Mouse (Mus musculus): Measurements from ENCODE around the gene Lsamp. TPM values are rescaled to one million over a fixed set of nuclear protein-coding genes. Genes with fewer than 3 reads are reported as not detected.

Lsamp gene
- total and polyA plus RNA-seq, 3 experiments: 0.97 to 2.3 (median 1.1) TPM

DNA sequence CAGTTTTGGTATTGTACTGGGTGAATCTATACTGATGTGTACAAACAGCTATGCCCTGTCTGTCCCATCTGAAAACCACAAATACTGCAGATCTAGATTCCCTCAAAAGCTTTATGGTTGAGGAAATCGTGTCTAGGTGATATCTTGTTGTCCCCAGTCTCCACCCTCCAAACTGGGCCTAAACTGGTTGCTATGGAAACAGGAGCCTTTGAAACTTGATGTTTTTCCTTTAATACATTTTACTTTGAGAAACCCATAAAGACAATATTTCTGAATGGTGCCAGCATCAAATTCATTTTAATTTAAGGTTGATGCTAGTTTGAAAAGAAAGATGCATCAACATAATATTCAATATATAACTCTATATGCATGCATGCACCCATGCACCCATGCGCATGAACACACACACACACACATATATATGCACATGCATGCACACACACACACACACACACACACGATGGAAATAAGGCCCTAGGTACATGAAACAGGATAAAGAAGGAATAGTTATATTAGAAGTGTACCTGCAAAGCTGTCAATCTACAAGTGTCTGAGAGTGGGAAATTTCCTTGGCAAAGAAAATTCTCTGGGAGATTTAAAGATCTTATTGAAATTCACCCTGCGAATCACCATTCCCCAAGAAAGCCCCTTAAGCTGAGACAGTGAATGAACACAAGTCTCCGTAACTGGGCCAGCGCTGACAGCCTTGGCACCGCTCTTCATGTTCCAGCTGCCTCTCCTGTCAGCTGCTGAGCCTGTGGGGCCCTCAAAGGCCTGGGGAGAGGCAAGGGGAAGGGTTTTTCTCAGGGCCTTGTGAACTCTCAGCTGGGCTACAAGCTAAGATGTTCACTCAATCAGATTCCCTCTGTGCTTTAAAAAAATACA is 525.2 kb downstream of the Lsamp start:
- TF ChIP-seq CTCF (IDR thresholded peaks at IDR 0.05) (no peak), EP300 (IDR thresholded peaks at IDR 0.05; ENCODE audit: insufficient read depth, low read depth, low read length) (no peak), POLR2A (IDR thresholded peaks at IDR 0.05; ENCODE audit: insufficient read depth, low read depth, low read length) (no peak)
- Histone ChIP-seq H3K27me3 (ENCODE audit: control insufficient read depth, insufficient read depth, low read length) (no peaks in the 10 kb centered on the region), H3K4me1 (ENCODE audit: control insufficient read depth, insufficient read depth, low read length) (no peaks in the 10 kb centered on the region), H3K27ac (no peak overlapping the region), H3K9ac (ENCODE audit: low read depth, low read length) (no peak overlapping the region), H3K36me3 (ENCODE audit: control insufficient read depth, insufficient read depth, low read length) (no peaks in the 10 kb centered on the region), H3K79me2 (replicated peaks; ENCODE audit: control insufficient read depth, insufficient read depth, low read length) (no peaks in the 10 kb centered on the region), H3K4me3 (no peak overlapping the region)
- whole genome bisulfite sequencing: 70% methylated on average over 7 of the region's 7 CpGs
- DNase-seq: no peak
- intact Hi-C loops (cut with DNase I): no loop called here

- Histone ChIP-seq H3K36me3 (ENCODE audit: control insufficient read depth, insufficient read depth, low read length) (no peaks in the 10 kb centered on the region), H3K27me3 (ENCODE audit: control insufficient read depth, insufficient read depth, low read length) (no peaks in the 10 kb centered on the region), H3K9ac (ENCODE audit: low read depth, low read length) (no peak overlapping the region), H3K4me1 (ENCODE audit: control insufficient read depth, insufficient read depth, low read length) (no peaks in the 10 kb centered on the region), H3K4me3 (no peak overlapping the region), H3K27ac (no peak overlapping the region), H3K79me2 (replicated peaks; ENCODE audit: control insufficient read depth, insufficient read depth, low read length) (no peaks in the 10 kb centered on the region)
- intact Hi-C loops (cut with DNase I): no loop called here
- 16% methylated on average over 1 of the region's 1 CpGs for WGBS
- TF ChIP-seq POLR2A (IDR thresholded peaks at IDR 0.05; ENCODE audit: insufficient read depth, low read depth, low read length): no peak
- TF ChIP-seq EP300 (IDR thresholded peaks at IDR 0.05; ENCODE audit: insufficient read depth, low read depth, low read length): no peak
- TF ChIP-seq CTCF (IDR thresholded peaks at IDR 0.05): no peak
- no peak for DNase-seq
These were observed 552.6 kb downstream of the Lsamp start for GRCm38 (mm10) chr16:40536754-40537153.

DNA sequence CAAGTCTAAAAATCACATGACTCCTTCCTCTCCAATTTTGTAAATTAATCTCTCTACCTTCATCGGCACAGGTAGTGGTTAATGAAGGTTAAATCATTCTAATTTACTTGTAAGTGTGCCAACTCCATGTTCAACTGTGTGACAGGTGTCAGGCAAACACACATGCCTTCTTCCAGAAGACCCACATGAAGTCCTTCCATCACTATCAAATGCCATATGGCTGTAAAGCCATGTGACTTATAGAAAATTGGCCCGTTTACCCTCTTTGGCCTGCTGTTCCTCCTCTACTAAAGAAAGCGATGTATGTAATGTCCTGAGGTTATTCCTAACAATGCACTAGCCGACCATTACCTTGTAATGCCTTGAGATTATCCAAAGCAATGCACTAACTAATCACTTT is 565.5 kb downstream of the Lsamp start:
- Histone ChIP-seq H3K4me3 (no peak overlapping the region), H3K27me3 (ENCODE audit: control insufficient read depth, insufficient read depth, low read length) (no peaks in the 10 kb centered on the region), H3K4me1 (ENCODE audit: control insufficient read depth, insufficient read depth, low read length) (no peaks in the 10 kb centered on the region), H3K79me2 (replicated peaks; ENCODE audit: control insufficient read depth, insufficient read depth, low read length) (no peaks in the 10 kb centered on the region), H3K27ac (no peak overlapping the region), H3K36me3 (ENCODE audit: control insufficient read depth, insufficient read depth, low read length) (no peaks in the 10 kb centered on the region), H3K9ac (ENCODE audit: low read depth, low read length) (no peak overlapping the region)
- no peak for TF ChIP-seq EP300 (IDR thresholded peaks at IDR 0.05; ENCODE audit: insufficient read depth, low read depth, low read length)
- TF ChIP-seq CTCF (IDR thresholded peaks at IDR 0.05): no peak
- TF ChIP-seq POLR2A (IDR thresholded peaks at IDR 0.05; ENCODE audit: insufficient read depth, low read depth, low read length): no peak
- no peak for DNase-seq
- intact Hi-C loops (cut with DNase I): no loop called here
- WGBS: 85% methylated on average over 4 of the region's 4 CpGs

DNA sequence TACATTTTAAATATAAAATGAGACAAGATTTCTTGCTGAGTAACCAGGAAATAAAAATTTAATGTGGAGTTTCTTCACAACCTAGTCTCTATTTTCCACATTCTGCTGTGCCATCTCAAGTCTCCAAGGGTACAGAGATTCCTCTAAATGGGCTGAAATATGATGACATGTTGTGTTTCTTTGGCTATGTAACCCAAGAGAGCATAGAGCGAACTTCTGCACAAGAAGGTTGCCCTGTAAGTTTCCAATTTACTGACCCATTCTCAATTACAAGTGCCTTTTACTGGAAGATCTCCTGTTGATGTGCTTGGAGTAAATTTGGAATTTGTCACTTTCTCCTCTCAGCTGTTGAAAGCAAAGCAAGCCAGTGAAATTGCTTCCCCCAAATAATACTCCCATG is 571.4 kb downstream of the Lsamp start:
- no peak overlapping the region for H3K9ac ChIP-seq (ENCODE audit: low read depth, low read length)
- H3K4me1 ChIP-seq (ENCODE audit: control insufficient read depth, insufficient read depth, low read length): no peaks in the 10 kb centered on the region
- H3K27me3 ChIP-seq (ENCODE audit: control insufficient read depth, insufficient read depth, low read length): no peaks in the 10 kb centered on the region
- DNase-seq: no peak
- H3K27ac ChIP-seq: no peak overlapping the region
- 65% methylated on average over 1 of the region's 1 CpGs for WGBS
- no peaks in the 10 kb centered on the region for H3K36me3 ChIP-seq (ENCODE audit: control insufficient read depth, insufficient read depth, low read length)
- no peak overlapping the region for H3K4me3 ChIP-seq
- no peaks in the 10 kb centered on the region for H3K79me2 ChIP-seq (replicated peaks; ENCODE audit: control insufficient read depth, insufficient read depth, low read length)
- TF ChIP-seq EP300 (IDR thresholded peaks at IDR 0.05; ENCODE audit: insufficient read depth, low read depth, low read length) (no peak), POLR2A (IDR thresholded peaks at IDR 0.05; ENCODE audit: insufficient read depth, low read depth, low read length) (no peak), CTCF (IDR thresholded peaks at IDR 0.05) (no peak)
- intact Hi-C loops (cut with DNase I): no loop called here

GRCm38 (mm10) chr16:40557680-40558249 is 573.6 kb downstream of the Lsamp start:
- TF ChIP-seq EP300 (IDR thresholded peaks at IDR 0.05; ENCODE audit: insufficient read depth, low read depth, low read length) (no peak), CTCF (IDR thresholded peaks at IDR 0.05) (no peak), POLR2A (IDR thresholded peaks at IDR 0.05; ENCODE audit: insufficient read depth, low read depth, low read length) (no peak)
- no peak for DNase-seq
- H3K4me3 ChIP-seq: no peak overlapping the region
- intact Hi-C loops (cut with DNase I): no loop called here
- no peaks in the 10 kb centered on the region for H3K79me2 ChIP-seq (replicated peaks; ENCODE audit: control insufficient read depth, insufficient read depth, low read length)
- H3K36me3 ChIP-seq (ENCODE audit: control insufficient read depth, insufficient read depth, low read length): no peaks in the 10 kb centered on the region
- no peaks in the 10 kb centered on the region for H3K4me1 ChIP-seq (ENCODE audit: control insufficient read depth, insufficient read depth, low read length)
- 84% methylated on average over 5 of the region's 5 CpGs for WGBS
- H3K27ac ChIP-seq: no peak overlapping the region
- no peaks in the 10 kb centered on the region for H3K27me3 ChIP-seq (ENCODE audit: control insufficient read depth, insufficient read depth, low read length)
- H3K9ac ChIP-seq (ENCODE audit: low read depth, low read length): no peak overlapping the region

DNA sequence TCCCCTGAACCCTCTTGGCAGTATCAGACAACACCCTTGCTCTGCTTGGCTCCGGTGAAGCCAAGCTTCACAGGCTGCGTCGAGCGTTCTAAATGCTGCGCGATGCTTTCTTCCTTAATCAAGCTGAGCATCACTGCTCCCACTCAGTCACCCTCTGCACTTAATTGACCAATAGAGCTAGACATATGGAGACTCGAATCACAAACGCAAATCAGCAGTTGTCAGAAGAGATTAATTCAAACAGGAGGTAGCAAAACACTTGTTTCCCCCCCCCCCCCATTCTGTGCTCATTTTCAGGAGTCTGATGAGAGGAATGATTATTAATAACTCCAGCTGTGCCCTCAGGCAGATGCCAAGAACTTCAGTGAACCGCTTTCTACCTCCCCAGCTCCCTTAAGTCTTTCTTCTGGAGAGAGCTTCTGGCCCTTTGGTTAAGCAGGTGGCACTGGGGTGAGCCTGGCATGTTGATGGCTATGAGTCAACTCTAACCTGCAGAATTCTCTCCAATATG is 583.3 kb downstream of the Lsamp start:
- H3K4me1 ChIP-seq (ENCODE audit: control insufficient read depth, insufficient read depth, low read length): no peaks in the 10 kb centered on the region
- H3K4me3 ChIP-seq: no peak overlapping the region
- intact Hi-C loops (cut with DNase I): no loop called here
- no peaks in the 10 kb centered on the region for H3K27me3 ChIP-seq (ENCODE audit: control insufficient read depth, insufficient read depth, low read length)
- DNase-seq: no peak
- 83% methylated on average over 9 of the region's 9 CpGs for WGBS
- no peak overlapping the region for H3K9ac ChIP-seq (ENCODE audit: low read depth, low read length)
- H3K27ac ChIP-seq: no peak overlapping the region
- no peaks in the 10 kb centered on the region for H3K79me2 ChIP-seq (replicated peaks; ENCODE audit: control insufficient read depth, insufficient read depth, low read length)
- no peaks in the 10 kb centered on the region for H3K36me3 ChIP-seq (ENCODE audit: control insufficient read depth, insufficient read depth, low read length)
- TF ChIP-seq POLR2A (IDR thresholded peaks at IDR 0.05; ENCODE audit: insufficient read depth, low read depth, low read length) (no peak), CTCF (IDR thresholded peaks at IDR 0.05) (no peak), EP300 (IDR thresholded peaks at IDR 0.05; ENCODE audit: insufficient read depth, low read depth, low read length) (no peak)
